Mouse (Mus musculus): ENCODE results near the gene Slc7a15.
"Not testable (repeated sequence)": the region's sequence is repeated elsewhere in the genome, so short reads cannot be mapped to it uniquely, and the experiment has no call there.

Gene Slc7a15

GRCm38 (mm10) chr12:8559876-8560275, 39.0 kb downstream of the Slc7a15 start:
- not testable (repeated sequence) for DNase-seq (ENCODE audit: low spot score)

GRCm38 (mm10) chr12:8556189-8556588, 42.7 kb downstream of the Slc7a15 start:
- DNase-seq (ENCODE audit: low spot score) = no peak

- DNase-seq (ENCODE audit: low spot score) = no peak
These were observed 43.4 kb downstream of the Slc7a15 start for GRCm38 (mm10) chr12:8555419-8555818.

GRCm38 (mm10) chr12:8547357-8547756, 51.5 kb downstream of the Slc7a15 start:
- DNase-seq (ENCODE audit: low spot score) = peak; percentile 90

- no peak for DNase-seq (ENCODE audit: low spot score)
These were observed 52.1 kb downstream of the Slc7a15 start for GRCm38 (mm10) chr12:8546801-8547200.

GRCm38 (mm10) chr12:8545066-8545610, 53.7 kb downstream of the Slc7a15 start:
- DNase-seq (ENCODE audit: low spot score) = no peak

- DNase-seq (ENCODE audit: low spot score) = no peak
These were observed 56.5 kb downstream of the Slc7a15 start for GRCm38 (mm10) chr12:8542371-8542770.

- no peak for DNase-seq (ENCODE audit: low spot score)
These were observed 59.4 kb downstream of the Slc7a15 start for GRCm38 (mm10) chr12:8539471-8539870.

- DNase-seq (ENCODE audit: low spot score) = no peak
These were observed 61.6 kb downstream of the Slc7a15 start for GRCm38 (mm10) chr12:8537291-8537690.

- no peak for DNase-seq (ENCODE audit: low spot score)
These were observed 62.5 kb downstream of the Slc7a15 start for GRCm38 (mm10) chr12:8536221-8536965.

GRCm38 (mm10) chr12:8535596-8535995, 63.3 kb downstream of the Slc7a15 start:
- no peak for DNase-seq (ENCODE audit: low spot score)

GRCm38 (mm10) chr12:8534915-8535314, 64.0 kb downstream of the Slc7a15 start:
- DNase-seq (ENCODE audit: low spot score) = no peak

GRCm38 (mm10) chr12:8527770-8528169, 71.1 kb downstream of the Slc7a15 start:
- DNase-seq (ENCODE audit: low spot score) = no peak

- DNase-seq (ENCODE audit: low spot score) = no peak
These were observed 71.7 kb downstream of the Slc7a15 start for GRCm38 (mm10) chr12:8527175-8527574.

GRCm38 (mm10) chr12:8524062-8524461, 74.8 kb downstream of the Slc7a15 start:
- DNase-seq (ENCODE audit: low spot score) = no peak

GRCm38 (mm10) chr12:8522711-8523110, 76.2 kb downstream of the Slc7a15 start:
- DNase-seq (ENCODE audit: low spot score) = no peak

GRCm38 (mm10) chr12:8521375-8522047, 77.4 kb downstream of the Slc7a15 start:
- DNase-seq (ENCODE audit: low spot score) = peak; percentile 53

GRCm38 (mm10) chr12:8519431-8520160, 79.3 kb downstream of the Slc7a15 start:
- DNase-seq (ENCODE audit: low spot score) = no peak

- no peak for DNase-seq (ENCODE audit: low spot score)
These were observed 87.6 kb downstream of the Slc7a15 start for GRCm38 (mm10) chr12:8511037-8511882.

- DNase-seq (ENCODE audit: low spot score) = no peak
These were observed 88.4 kb downstream of the Slc7a15 start for GRCm38 (mm10) chr12:8510317-8510988.

GRCm38 (mm10) chr12:8509693-8510092, 89.2 kb downstream of the Slc7a15 start:
- DNase-seq (ENCODE audit: low spot score) = no peak

All from embryo, embryonic 10.5 days (tissue).